Mouse (Mus musculus) ES-Bruce4 (cell line): Measurements from ENCODE around the gene Rprd1b.

Experiments used
- CTCF ChIP-seq: IDR thresholded peaks from one replicate; pipeline ENCODE4 v1.8.1; 2011; ENCODE audit warnings: low read depth, low read length
- POLR2A ChIP-seq: IDR thresholded peaks from one replicate; pipeline ENCODE4 v1.8.1; 2011; ENCODE audit warnings: low read length; ENCODE audit not compliant: insufficient read depth

GRCm38 (mm10) chr2:158030007-158030406 is 1.7 kb downstream of the Rprd1b start:
- TF ChIP-seq CTCF: no peak
- no peak for TF ChIP-seq POLR2A
